Mouse (Mus musculus) layer of hippocampus, adult 9-10 months (tissue): ENCODE results near the gene Slc26a8.

Experiments used
- DNase-seq: peaks from one replicate; pipeline ENCODE4 v3.0.0; 2022; ENCODE audit warnings: low spot score

Slc26a8 gene

GRCm38 (mm10) chr17:28640113-28640512 is 49.9 kb downstream of the Slc26a8 start:
- no peak for DNase-seq

DNA sequence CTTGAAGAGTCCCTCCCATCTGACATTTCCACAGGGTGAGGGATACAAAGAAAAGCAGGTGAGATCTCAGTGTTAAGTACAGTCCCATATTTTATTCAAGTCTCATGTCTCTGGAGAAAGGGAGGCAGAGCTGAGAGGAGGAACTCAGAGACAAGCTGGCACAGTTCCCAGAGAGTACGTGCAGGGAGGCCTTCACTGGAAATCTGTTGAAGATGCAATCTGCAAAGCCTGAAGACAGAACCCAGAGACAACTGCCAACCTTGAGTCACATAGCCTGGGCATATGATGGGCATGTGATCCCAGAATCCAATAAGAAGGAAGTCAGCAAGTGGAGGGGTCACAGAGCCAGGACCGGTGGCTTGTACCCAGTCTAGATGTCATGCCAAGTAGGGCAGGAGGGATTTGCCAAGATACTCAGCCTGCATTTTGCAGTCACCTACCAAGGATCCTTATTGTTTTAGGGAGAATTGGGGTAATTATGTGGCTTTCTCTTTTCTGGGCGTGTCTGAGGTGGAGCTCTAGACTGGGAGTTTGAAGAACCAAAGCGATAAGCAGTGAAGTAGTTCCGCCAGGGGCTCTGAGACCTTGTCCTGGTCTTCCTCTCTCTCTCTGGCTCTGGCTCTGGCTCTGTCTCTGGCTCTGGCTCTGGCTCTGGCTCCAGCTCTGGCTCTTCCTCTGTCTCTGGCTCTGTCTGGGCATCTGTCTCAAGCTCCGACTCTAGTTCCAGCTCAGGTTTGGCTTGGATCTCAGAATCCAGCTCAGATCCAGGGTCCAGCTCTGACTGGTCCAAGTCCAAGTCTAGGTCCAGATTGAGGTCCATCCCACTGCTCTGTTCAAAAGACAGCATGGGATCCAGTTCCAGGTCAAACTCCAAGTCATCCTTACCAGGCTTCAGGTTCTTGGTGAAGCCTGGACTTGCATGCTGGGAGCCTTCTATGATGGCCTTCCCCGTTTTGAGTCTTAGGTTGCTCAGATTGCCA is 52.0 kb downstream of the Slc26a8 start:
- DNase-seq, result no peak

DNA sequence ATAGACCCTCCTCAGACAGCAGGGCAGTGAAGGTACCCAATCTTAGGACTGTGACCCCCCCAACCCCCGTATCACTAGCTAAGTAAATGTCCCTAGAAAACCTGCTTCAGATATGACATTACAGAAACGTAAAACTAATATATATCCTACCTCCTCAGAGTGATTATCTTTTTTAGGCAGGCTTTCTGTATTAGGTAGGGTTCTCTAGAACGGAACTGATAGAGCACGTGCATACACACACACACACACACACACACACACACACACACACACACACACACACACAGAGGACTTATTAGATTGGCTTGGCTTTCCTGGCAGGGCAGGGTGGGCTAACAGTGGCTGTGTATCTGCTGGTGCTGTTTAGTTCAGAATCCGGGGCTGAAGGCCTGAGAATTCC is 54.2 kb downstream of the Slc26a8 start:
- DNase-seq, result no peak

- no peak for DNase-seq
These were observed 60.9 kb downstream of the Slc26a8 start for GRCm38 (mm10) chr17:28629125-28629524.

GRCm38 (mm10) chr17:28628248-28629124 is 61.5 kb downstream of the Slc26a8 start:
- no peak for DNase-seq

DNA sequence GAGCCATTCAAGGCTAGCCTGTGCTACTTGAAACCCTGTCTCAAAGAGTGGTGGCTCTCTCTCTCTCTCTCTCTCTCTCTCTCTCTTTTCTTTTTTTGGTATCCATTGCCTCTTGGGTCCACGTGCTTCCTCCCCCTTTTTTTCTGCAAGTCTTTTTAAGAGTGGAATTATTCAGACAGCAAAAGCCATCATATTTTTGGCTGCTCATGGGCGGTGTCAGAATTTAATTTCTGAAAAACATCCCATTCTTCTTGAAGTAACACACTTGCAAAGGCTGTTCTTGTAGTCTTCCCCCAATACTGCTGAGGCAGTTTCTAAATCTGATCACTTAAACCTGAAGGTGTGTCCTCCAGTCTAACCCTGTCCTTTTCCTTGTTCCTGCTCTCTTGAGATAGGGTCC is 63.1 kb downstream of the Slc26a8 start:
- no peak for DNase-seq

- DNase-seq, result no peak
These were observed 64.7 kb downstream of the Slc26a8 start for GRCm38 (mm10) chr17:28625327-28625726.

DNA sequence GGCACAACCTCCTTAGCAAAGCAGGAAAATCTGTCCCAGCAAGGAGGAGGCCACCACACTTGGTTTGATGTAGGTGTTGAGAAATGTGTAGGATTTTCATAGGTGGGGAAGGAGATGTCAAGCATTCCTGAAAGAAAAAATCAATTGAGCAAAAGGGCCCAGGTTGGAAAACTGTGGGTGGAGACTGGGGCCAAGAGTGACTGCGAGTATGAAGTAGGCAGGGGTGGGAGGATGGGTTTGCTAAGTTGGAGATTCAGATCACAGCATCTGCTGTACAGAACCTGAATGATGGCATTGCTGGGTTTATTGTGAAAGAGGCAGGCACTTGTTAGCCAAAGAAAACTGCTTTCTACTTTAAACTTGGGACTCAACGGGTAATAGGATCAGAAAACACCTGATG is 65.2 kb downstream of the Slc26a8 start:
- DNase-seq, result no peak

- DNase-seq, result peak; percentile 63
These were observed 67.7 kb downstream of the Slc26a8 start, which contains the start of gene Srpk1 for GRCm38 (mm10) chr17:28622300-28622759. Gene Srpk1 (minus strand): TSS chr17:28622709.

DNA sequence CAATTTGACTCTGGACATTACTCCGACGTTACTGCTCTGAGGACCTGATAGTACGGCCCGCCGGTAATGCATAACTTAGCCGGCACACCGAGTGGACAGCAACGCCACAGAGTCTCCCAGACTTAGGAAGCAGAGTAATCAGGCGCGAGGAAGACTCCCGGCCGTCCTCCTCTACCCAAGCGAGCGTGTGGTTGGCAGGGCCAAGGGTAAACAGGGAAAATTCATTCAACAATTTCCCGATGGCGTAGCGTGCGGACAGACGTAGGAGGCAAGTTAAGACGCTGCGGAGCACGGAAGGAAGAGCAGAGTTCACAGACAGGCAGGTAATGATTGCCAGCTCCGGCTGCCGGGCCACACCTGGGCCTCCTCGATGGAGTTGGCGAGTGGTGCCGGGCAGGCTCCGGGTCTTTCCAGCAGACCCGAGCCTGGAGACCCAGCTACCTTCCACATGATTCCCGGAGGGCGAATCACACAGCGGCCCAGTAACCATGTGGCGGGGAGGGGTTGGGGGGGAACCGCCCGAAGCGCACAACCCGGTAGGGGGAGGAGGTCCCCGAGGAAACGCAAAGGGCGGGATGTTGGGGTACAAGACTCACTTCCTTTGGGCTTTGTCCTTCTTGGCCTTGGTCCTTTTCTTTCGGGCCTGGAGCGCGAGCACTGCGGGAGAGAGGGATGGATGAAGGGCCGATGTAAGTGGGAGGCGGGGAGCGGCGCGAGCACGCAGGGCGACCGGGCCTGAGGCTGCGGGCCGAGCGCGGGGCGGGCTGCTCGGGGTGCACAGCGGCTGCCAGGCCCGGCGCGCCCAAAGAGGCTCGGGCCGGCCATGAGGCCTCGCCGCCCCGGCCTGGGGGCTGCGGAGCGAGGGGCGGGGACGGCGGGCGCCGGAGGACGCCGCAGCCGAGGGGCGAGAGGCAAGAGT is 68.4 kb downstream of the Slc26a8 start:
- peak; percentile 16 for DNase-seq

GRCm38 (mm10) chr17:28618775-28619174 is 71.3 kb downstream of the Slc26a8 start:
- no peak for DNase-seq

DNA sequence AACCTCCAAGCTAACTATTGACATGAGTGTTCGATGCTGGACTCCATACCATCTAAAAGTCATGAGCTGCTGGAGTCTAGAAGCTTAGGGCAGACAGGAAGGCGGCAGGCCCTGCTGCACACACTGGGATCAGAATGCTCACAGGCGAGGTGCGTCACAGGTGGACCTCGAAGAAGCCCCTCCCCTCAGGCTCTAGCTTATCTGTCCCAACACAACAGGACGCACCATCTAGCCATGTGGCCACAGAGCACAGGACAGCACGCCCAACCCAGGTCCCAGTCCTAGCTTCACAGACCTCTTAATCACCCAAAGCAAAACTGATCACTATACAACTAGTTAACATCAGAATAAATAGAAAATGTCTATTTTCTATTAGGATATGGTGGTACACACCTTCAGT is 71.9 kb downstream of the Slc26a8 start:
- no peak for DNase-seq

DNA sequence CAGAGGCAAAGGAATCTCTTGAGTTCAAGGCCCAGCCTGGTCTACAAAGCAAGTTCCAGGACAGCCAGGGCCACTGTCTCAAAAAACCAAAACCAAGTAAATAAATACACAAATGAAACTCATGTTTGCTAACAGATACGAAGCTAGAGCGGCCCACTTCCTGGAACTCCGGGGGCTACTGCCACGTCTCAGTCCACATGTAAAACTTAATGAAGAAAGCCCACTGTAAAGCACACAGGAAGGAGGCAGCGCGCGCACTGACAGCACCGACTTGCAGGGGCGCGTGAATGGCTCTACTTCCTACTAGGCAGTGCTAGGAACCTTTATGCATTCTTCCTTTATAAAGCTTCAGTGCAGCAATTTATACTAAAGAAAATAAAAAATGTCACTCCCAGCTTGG is 72.4 kb downstream of the Slc26a8 start:
- no peak for DNase-seq

DNA sequence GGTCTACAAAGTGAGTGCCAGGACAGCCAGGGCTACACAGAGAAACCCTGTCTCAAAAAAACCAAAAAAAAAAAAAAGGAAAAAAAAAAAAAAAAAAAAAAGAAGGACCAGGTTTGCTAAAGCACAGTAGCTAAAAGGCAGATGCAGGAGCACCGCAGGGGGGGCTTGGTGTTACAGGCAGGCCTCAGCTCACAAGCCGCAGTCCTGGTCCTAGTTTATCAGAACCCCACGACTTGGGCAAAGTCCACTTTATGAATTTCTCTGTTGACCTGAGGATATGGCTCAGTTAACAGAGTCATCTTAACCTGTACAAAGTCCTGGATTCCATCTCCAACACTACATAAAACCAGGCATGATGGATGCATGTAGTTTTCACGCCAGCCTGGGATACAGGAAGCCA is 74.7 kb downstream of the Slc26a8 start:
- no peak for DNase-seq

DNA sequence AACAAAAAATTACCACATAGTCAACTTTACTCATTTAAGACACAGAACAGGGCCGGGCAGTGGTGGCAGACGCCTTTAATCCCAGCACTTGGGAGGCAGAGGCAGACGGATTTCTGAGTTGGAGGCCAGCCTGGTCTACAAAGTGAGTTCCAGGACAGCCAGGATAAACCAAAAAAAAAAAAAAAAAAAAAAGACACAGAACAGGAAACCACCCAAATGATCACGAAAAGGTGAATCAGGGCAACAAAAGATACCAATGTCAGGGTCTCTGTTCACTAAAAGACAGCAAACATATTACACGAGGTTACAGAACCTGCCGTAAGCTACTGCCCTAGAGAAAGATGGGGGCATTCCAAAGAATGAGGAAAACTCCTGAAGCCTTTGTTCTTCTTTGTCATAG is 76.9 kb downstream of the Slc26a8 start:
- no peak for DNase-seq

- no peak for DNase-seq
These were observed 77.4 kb downstream of the Slc26a8 start for GRCm38 (mm10) chr17:28612603-28613002.

DNA sequence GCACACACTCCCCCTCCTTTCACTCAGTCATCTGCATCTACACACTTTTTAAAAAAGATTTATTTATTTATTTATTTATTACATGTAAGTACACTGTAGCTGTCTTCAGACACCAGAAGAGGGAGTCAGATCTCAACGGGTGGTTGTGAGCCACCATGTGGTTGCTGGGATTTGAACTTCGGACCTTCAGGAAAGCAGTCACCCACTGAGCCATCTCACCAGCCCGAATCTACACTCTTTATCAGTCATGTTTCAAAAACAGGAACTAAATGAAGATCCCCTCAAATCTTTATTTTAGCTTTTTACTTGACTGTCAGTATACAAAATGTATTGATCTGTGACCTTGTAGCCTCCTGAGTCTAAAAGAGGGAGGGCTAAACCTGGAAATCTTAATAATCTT is 80.5 kb downstream of the Slc26a8 start:
- DNase-seq, result no peak

DNA sequence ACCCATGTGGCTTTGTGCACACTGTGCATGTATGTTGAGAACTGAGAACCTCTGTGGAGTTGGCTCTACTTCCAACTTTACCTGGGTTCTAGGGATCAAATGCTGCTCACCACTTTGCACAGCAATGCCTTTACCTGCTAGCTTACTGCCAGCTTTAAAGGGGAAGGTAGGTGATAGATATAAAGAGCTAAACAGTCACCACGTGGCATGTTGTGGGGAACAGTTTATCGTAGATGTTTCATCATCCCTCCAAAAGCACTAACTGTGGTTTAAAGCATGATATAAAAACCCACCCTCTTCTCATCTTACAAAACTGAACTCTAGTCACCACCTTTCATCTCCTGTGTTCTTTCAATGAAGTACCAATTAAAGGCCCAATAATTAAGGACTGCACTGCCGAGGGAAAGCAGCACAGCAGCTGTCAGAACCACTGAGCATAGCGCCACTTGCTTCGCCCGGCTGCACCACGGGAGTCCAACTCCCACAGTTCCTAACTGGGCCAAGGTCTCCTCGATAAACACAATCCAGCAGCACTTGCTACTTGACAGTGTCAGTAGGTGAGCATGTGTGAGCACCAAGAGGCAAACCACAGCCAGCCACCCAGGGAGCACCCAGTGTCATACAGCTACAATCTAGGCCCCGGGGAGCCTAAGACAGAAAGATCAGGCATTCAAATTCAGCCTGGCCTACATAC is 88.3 kb downstream of the Slc26a8 start:
- no peak for DNase-seq

- no peak for DNase-seq
These were observed 89.3 kb downstream of the Slc26a8 start for GRCm38 (mm10) chr17:28600780-28601179.

- DNase-seq, result no peak
These were observed 96.1 kb downstream of the Slc26a8 start for GRCm38 (mm10) chr17:28593965-28594364.

GRCm38 (mm10) chr17:28592998-28593397 is 97.0 kb downstream of the Slc26a8 start:
- peak; percentile 38 for DNase-seq
